Mouse (Mus musculus) olfactory bulb, adult 2 months (tissue): ENCODE data around the gene Faf2.

Source experiments
- CTCF ChIP-seq: fragments of 200-500 bp; IDR thresholded peaks from 2 replicates; pipeline ENCODE4 v1.5.1; 2012; ENCODE audit warnings: low read depth, mild to moderate bottlenecking, low read length, moderate library complexity; ENCODE audit not compliant: insufficient read depth
- POLR2A ChIP-seq: fragments of 200-500 bp; IDR thresholded peaks from 2 replicates; pipeline ENCODE4 v1.6.1; 2012; ENCODE audit warnings: mild to moderate bottlenecking, low read depth, low read length, moderate library complexity; ENCODE audit not compliant: insufficient read depth

DNA sequence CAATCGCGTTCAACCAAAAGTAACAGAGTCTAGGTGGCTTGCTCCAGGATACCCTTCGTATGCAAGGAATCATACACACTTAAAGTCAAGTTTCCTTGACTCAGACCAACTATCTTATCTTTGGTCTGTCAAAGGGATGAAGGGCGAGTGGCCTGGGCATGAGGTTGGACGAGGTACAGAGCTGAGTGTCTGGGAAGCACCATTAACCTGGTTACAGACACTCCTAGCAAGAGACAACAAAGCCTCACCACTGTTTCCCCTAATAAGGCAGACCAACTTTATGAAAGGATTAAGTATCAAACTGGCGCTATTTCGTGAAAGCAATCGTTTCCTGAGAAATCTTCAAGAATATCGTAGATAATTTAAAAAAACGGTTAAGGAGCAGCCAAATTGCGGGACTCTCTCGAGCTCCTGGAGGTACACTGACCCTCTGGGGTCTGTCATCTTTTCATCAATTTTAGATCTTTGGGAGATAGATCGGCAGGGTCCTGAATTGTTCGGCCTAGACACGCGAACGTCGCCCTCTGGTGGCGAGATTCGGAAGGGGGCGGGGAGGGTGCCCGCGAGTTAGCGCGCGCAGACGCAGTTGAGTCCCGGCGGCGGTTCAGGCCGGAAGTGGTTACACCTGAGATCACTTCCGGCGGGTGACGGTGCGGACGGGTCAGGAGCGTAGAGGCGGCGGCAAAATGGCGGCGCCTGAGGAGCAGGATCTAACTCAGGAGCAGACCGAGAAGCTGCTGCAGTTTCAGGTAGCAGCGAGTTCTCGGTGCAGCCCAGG lies at the start of gene Faf2:
- TF ChIP-seq CTCF: peak; percentile 79
- TF ChIP-seq POLR2A: peak; percentile 60; the same call in 1 of the 2 replicates
